Mouse (Mus musculus): ENCODE results near the gene Fermt2.

The Fermt2 gene

GRCm38 (mm10) chr14:45462875-45463475 lies 66.9 kb downstream of the Fermt2 start:
- no peak for DNase-seq (ENCODE audit: low spot score)

DNA sequence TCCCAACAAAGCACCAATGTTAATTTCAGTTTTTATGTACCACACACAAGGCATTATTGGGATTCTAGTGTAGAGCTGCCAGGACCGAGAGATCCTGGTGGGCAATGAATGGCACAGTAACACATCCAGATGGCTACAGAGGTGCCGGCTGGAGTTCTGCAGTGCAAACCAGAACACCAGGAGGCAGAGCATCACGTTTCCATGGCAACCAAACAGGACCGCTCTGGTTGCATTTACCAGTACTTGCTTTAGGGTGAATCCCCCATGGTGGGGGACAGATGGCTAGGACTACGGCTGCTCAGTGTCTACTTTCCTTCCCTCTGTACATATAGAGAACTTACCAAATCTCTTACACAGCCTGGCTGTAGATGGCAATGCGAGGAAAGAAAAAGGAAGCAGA lies 67.5 kb downstream of the Fermt2 start:
- no peak for DNase-seq (ENCODE audit: low spot score)

DNA sequence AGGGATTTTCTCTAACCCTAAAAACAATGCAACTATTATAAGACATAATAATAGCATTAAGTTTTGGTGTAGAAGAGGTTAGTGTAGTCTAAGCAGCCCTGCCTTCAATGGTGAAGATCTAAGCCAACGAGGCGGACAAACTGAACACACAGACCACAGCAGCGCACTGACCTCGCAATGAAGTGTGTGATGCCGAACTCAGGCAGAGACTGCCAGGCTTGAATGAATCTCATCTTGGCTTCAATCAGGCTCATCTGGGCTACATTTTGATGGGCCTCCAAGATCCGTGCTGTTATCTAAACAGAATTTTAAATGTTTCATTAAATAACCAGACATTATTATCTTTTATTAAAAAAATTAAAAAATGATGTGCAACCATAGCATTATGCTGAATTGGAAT lies 68.0 kb downstream of the Fermt2 start:
- DNase-seq (ENCODE audit: low spot score), result no peak

DNA sequence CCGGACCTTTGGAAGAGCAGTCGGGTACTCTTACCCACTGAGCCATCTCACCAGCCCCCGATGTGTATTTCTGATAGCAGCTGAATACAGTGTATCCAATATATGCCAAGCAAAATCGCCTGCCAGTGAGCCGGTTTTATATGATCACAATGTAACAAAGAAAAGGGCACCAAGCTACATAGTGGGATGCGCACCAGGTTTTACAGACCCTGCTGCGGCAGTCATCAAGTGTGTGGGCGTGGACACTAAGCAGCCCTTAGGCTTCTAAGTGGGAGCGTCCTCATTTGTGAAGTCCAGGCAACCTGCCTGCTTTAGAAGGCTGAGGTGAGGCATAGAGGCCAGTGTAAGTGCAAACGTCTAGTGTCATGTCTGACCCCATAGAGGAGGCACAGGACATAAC lies 69.4 kb downstream of the Fermt2 start:
- no peak for DNase-seq (ENCODE audit: low spot score)

DNA sequence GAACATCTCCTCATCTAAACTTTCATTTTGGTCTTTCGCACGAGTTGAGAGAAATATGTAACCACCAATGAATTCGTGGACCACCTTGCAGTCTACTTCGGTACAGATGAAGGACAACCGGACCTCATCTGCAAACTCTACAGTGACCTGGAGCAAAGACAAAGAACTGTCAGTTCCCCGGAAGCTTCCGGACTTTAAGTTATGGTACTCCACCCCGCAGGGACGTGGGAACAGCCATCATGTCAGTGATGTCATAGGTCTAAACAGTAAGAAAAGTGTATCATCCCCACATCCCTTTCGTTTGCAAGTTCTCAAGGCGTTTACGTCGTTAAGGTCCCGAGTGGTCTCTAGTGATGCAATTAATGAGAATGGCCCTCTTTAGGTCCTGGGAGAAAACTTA lies 70.0 kb downstream of the Fermt2 start:
- no peak for DNase-seq (ENCODE audit: low spot score)

GRCm38 (mm10) chr14:45457003-45457402 lies 72.9 kb downstream of the Fermt2 start:
- DNase-seq (ENCODE audit: low spot score), result no peak

- no peak for DNase-seq (ENCODE audit: low spot score)
Measured at GRCm38 (mm10) chr14:45456502-45456846, 73.4 kb downstream of the Fermt2 start.

DNA sequence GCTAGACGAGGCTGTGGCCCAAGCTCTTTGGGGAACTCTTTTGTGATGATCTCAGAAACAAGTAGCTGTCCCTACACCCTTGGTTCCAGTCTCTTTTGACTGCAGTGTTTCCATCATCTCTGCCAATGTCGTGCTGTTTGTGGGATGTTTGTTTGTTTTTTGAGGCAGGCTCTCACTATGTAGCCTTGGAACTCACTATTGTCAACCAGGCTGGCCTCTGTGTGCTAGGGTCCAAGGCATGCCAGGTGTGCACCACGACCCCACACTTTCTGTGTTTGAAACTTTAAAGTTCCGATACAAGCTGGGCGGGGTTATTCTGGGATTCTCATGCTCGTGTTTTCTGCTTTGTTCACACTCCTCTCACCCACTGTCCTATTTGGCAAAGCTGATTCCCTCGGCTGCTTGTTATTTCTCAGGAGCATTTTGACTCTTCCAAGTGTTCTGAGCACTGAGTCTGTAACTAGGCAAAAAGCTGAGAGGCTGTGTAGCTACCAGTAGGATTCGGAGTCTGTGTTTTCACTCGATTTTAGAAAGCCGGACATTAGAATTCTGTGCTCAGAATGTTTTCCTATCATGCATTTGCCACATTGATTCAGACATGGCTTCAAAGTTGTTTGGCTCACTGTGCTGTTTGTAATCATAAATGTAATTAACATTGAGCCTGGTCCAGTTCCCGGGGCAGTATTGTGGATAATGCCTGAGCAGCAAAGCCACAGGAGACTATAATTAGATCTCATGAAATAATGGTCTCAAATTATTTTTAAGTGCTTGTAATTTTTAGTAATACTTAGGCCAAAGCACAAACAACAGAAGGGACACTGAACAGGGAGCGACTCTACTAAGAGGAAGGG lies 74.0 kb downstream of the Fermt2 start:
- DNase-seq (ENCODE audit: low spot score), result no peak

GRCm38 (mm10) chr14:45453538-45454233 lies 76.2 kb downstream of the Fermt2 start:
- DNase-seq (ENCODE audit: low spot score), result no peak

- no peak for DNase-seq (ENCODE audit: low spot score)
Measured at GRCm38 (mm10) chr14:45452861-45453512, 76.9 kb downstream of the Fermt2 start.

- DNase-seq (ENCODE audit: low spot score), result no peak
Measured at GRCm38 (mm10) chr14:45452148-45452547, 77.8 kb downstream of the Fermt2 start.

GRCm38 (mm10) chr14:45451090-45451489 lies 78.8 kb downstream of the Fermt2 start:
- no peak for DNase-seq (ENCODE audit: low spot score)

- DNase-seq (ENCODE audit: low spot score), result no peak
Measured at GRCm38 (mm10) chr14:45446777-45447176, 83.1 kb downstream of the Fermt2 start.

- no peak for DNase-seq (ENCODE audit: low spot score)
Measured at GRCm38 (mm10) chr14:45445445-45445844, 84.5 kb downstream of the Fermt2 start.

- no peak for DNase-seq (ENCODE audit: low spot score)
Measured at GRCm38 (mm10) chr14:45444870-45445269, 85.0 kb downstream of the Fermt2 start.

GRCm38 (mm10) chr14:45442781-45443560 lies 86.9 kb downstream of the Fermt2 start:
- DNase-seq (ENCODE audit: low spot score), result no peak

GRCm38 (mm10) chr14:45441291-45441690 lies 88.6 kb downstream of the Fermt2 start:
- no peak for DNase-seq (ENCODE audit: low spot score)

GRCm38 (mm10) chr14:45439387-45439786 lies 90.5 kb downstream of the Fermt2 start:
- no peak for DNase-seq (ENCODE audit: low spot score)

DNA sequence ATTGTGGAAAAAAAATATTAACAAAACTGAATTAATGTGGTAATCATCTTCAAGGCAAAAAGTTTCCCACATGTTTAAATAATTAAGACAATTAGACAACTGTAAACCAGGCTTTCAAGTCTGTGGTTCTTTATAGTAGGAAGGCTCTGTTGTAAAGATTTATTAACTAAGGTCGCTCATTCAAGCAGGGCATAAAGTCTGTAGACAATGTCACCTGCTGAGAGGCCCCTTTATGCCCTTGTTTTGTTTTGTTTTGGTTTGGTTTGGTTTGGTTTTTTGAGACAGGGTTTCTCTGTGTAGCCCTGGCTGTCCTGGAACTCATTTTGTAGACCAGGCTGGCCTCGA lies 91.0 kb downstream of the Fermt2 start:
- no peak for DNase-seq (ENCODE audit: low spot score)

GRCm38 (mm10) chr14:45438250-45438930 lies 91.5 kb downstream of the Fermt2 start:
- no peak for DNase-seq (ENCODE audit: low spot score)

DNA sequence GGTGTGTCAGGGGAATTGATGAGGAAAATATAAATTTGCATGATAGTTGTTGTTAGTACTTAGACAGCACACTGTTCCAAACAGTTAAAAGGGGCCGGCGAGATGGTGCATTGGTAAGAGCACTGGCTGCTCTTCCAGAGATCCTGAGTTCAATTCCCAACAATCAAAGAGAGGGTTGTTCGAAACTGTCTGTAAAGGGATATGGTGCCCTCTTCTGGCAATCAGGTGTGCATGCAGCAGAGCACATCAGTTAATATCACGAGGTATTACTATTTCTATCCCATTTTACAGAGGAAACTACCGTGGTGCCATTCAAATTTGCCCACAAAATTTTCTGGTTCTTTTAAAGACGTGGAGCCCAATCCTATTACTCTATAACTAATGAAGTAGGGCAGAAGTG lies 95.7 kb downstream of the Fermt2 start:
- no peak for DNase-seq (ENCODE audit: low spot score)

Data from urinary bladder, postnatal 10 days (tissue).